Mouse (Mus musculus): Measurements from ENCODE around the gene Amh.

DNA sequence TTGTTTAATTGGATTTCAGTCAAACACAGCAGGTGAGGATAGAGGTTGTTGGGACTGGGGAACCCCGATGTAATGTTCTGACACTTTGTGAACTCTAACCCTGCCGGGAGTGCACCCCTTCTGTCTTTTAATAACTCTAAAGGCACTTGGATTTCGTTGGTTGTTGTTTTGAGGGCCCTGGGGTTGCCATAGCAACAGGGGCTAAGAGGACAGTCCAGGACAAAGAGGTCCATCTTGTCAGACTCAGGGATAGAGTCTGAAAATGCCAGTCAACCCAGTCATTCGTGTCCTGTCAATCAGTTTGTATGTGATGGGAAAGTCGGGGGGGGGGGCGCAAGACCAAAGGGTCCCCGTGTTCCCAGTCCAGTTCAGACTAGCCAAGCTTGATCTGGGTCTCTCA, 27.8 kb downstream of the Amh start:
- TF ChIP-seq GATA1 (IDR thresholded peaks at IDR 0.05; ENCODE audit: borderline replicate concordance, low read length) = no peak
- TF ChIP-seq CTCF (IDR thresholded peaks at IDR 0.05; ENCODE audit: low read depth, low read length) = no peak
- no peak for TF ChIP-seq GATA2 (IDR thresholded peaks at IDR 0.05; ENCODE audit: borderline replicate concordance, low read depth, low read length)
- no peak for TF ChIP-seq POLR2AphosphoS5 (IDR thresholded peaks at IDR 0.05; ENCODE audit: insufficient replicate concordance, low read depth, low read length)
- TF ChIP-seq TAL1 (conservative IDR thresholded peaks at IDR 0.05; ENCODE audit: low read depth, low read length) = no peak
